Mouse (Mus musculus): ENCODE results near the gene Fam184a. TPM values are rescaled to one million over a fixed set of nuclear protein-coding genes. Genes with fewer than 3 reads are reported as not detected.
"Not testable (repeated sequence)": the region's sequence is repeated elsewhere in the genome, so short reads cannot be mapped to it uniquely, and the experiment has no call there.

Gene Fam184a
- total RNA-seq, 4 experiments from 2014 or later, result 24.4 to 34.4 (median 26.4) TPM

DNA sequence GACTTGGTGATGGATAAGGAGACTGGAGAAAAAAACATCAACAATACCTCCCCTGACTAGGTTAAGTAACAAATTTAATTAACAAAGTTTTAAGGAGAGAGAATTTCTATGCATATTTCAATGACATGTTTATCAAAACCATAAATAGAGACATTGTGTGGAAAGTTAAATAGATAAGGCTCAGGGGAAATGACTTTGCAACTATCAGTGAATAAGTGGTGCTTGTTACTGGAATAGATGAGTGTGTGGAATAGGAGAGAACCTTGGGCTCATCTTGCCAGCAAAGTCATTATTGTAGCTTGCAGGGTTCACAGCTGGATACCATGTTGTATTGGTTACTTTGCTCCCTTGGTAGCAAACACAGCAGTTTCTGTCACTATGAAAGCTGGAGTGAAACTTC, 59.7 kb downstream of the Fam184a start:
- DNase-seq (ENCODE audit: low spot score in 2 of 2), result no peak

DNA sequence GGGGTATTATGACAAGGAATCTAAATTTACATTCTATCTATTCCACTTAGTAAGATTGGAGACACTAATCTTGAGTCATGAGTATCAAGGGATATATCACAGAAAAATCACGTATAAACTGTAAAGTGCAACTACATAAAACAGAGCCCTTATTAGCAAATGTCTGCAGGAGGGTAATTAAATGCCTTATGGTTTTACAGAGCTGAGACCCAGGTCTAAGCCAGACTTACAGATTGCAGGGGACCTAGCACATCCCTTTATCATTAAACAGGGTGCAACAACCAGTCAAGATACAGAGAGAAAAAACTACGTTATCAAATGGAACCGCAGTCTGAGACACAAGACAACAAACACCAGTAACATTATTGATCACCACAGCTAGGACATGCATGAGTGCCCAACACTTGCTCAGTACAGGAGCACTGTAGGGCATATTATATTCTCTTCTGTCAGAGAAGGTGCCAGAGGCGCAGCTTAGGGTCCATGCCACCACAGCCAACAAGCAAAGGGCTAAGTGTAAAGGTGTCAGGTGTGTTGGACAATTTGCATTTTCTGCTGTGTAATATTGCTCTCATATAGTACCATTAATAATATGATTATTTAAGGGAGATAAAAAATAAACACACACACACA, 61.9 kb downstream of the Fam184a start:
- no peak for DNase-seq (ENCODE audit: low spot score in 2 of 2)

DNA sequence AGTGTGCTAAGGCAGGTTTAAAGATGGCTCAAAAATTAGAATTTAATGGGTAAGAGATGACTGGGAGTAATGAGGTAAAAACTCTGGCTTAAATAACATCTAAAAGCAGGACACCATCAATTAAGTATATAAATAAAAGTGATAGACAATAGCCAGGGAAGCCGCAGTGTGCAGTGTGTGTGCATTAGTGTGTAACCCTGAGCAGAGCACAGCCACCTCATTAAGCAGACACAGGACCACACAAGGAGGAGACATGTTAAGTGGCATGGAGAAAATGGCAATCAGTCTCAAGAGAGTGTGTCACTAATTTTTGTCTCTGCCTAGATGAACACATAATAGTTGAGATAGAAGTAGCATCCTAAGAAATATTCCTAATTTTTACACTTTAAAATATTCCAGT, 62.4 kb downstream of the Fam184a start:
- DNase-seq (ENCODE audit: low spot score in 2 of 2), result no peak

GRCm38 (mm10) chr10:53687888-53688287, 63.0 kb downstream of the Fam184a start:
- no peak for DNase-seq (ENCODE audit: low spot score in 2 of 2)

DNA sequence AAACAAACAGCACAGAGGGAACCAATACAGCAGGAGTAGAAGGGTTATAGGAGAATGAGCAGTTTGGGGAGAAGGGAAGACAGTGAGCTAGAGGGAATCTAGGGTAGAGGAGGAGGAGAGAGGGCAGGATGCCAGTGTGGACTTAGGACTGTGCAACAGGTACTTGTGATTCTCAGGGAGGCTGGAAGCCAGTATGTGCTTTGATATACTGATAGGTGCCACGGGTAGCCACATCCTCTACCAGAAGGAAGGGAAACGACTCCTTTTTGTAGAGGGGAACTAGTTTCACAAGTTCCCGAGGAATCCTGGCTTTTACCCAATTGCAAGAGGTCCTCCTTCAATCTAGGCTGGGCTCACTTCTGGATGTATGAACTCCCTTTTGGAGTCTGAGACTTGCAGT, 65.1 kb downstream of the Fam184a start:
- DNase-seq (ENCODE audit: low spot score in 2 of 2), result no peak

DNA sequence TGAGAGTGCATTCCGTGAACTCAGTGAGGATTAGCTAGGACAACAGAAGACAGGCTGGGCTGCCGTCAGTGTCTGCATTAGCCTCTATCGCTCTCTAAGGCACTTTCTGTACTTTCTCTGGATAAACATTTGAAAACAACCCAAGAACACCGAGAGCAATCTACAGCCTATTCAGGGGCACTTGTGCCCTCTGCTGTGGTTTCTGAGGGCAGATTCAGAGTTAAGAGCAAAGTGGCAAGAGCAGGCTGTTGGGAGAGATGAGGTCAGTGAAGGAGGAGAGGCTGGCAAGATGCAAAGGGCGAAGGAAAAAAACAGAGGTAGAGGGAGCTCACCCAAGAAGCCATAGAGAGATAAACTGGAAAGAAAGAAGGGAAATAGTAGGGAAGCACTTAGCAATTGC, 67.7 kb downstream of the Fam184a start:
- DNase-seq (ENCODE audit: low spot score in 2 of 2), result no peak

GRCm38 (mm10) chr10:53679690-53680557, 71.0 kb downstream of the Fam184a start:
- DNase-seq (ENCODE audit: low spot score in 2 of 2), result no peak

DNA sequence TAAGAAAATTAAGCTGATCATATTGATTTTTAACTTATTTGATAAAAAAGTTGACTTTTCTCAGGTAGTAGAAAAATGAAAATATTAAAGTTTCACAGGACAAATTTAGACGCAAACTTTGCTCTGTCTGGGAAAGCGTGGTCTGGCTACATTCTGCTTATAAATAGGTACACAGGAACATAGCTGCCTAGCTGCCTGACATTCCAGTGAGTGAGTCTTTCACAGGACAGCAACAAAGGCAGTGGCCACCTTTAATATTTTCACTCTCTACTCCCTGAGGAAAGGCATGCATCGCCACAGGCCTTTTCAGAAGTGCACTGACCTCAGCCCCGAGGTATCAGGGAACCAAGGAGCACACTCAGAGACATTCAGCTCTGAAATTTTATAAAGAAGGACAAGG, 89.1 kb downstream of the Fam184a start:
- DNase-seq (ENCODE audit: low spot score in 2 of 2), result no peak

GRCm38 (mm10) chr10:53654239-53654638, 96.7 kb downstream of the Fam184a start:
- not testable (repeated sequence) for DNase-seq (ENCODE audit: low spot score in 2 of 2)

DNA sequence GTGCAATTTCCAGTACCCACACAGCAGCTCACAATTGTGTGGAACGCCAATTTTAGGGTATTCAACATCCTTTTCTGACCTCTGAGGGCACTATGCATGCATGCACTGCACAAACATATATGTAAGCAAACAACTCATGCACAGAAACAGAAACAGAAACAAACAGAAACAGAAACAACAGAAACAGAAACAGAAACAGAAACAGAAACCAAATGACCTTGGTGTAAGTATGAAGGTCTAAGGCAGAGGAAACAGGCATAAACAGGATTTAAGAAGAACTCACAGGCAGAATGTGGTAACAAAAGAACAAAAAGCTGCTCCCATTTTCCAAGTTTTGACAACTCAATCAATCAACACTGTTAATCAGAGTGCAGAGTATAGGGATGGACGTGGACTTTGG, 100.2 kb downstream of the Fam184a start:
- DNase-seq (ENCODE audit: low spot score in 2 of 2), result no peak

GRCm38 (mm10) chr10:53641507-53641906, 109.4 kb downstream of the Fam184a start:
- DNase-seq (ENCODE audit: low spot score in 2 of 2), result peak in 1 of 2 experiments; percentile 44

DNA sequence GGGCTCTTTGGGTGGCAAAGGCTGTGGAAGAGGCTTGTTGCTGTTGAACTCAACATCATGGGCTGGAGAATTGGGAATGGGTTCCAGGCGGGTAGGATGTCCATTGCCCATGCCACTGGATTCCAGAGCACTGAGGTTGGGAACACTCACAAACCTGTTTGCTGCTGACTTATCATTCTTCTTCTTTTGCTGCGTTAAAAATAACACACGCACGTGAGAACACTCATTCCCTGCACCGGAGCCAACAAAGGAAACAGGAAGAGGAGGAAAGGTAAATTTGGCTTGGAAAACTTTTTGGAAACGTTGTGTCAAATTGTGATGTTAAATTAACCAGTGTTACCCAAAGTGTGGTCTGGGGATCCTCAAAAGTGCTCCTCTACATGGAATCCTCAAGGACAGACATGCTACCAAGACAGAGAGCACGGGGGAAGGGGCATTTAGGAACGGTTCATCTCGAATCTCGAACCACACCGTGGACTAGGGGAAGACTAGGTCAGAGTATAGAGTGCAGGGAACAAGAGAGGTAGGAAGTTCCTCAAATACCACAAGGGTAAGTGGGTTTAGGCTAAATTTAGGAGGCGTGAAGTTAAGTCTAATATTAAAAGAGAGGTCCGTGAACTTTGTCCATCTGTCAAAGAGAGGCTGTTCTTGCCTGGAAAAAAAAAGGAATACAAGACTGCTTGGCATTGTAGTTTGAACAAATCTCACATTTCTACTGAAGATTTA, 115.5 kb downstream of the Fam184a start:
- no peak for DNase-seq (ENCODE audit: low spot score in 2 of 2)

- no peak for DNase-seq (ENCODE audit: low spot score in 2 of 2)
Observed at GRCm38 (mm10) chr10:53634160-53634559, 116.8 kb downstream of the Fam184a start.

DNA sequence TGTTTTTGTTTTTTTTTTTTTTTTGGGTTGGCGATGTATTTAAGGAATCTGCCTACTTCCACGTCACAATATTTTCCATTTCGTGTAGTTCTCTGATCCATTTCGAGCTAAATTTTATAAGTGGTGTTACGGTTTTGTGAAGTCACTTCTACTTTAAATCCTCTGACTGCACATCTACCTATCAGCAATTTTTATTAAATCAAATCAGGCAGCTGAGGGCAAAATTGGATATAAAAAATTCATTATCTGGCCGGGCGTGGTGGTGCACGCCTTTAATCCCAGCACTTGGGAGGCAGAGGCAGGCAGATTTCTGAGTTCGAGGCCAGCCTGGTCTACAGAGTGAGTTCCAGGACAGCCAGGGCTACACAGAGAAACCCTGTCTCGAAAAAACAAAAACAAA, 120.6 kb downstream of the Fam184a start, which contains the start of gene Mcm9:
TSS of gene Mcm9 (minus strand) at position 101 of the 400 bp plus-strand sequence.
- not testable (repeated sequence) for DNase-seq (ENCODE audit: low spot score in 2 of 2)

GRCm38 (mm10) chr10:53629918-53630250, 121.0 kb downstream of the Fam184a start:
- peak; percentile 94 to 95 for DNase-seq (ENCODE audit: low spot score in 2 of 2)

DNA sequence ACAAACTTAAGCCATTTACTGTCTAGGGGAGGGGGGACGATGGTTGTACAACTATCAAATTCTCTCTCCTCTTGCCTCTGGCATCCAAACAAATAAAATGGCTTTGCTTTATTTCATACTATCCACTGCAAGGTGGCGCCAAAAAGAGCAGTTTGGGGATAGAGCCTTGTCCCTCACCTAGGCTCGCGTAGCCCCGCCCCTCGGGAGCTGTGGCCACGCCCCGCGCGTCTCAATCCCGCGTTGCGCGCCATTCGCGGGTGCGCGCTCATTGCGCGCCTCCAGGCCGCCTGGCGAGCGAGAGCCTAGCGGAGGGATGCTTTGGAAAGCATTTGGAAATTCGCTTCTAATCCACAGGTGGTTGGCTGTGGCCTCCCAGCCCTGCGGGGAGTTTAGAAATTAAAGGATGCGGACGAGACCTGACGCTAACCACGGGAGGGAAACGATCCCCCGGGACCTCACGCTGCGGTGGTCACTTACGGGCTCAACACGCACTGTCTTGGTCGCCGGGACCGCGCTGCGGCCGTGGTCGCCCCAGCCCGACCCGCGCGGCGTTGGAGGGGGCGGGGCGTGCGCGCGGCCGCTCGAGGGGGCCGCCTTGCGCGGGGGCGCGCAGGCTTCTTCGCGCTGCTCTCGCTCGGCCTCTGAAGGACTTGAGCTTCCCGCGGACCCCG, 121.5 kb downstream of the Fam184a start:
- peak; percentile 81 to 85 for DNase-seq (ENCODE audit: low spot score in 2 of 2)

- DNase-seq (ENCODE audit: low spot score in 2 of 2), result no peak
Observed at GRCm38 (mm10) chr10:53615850-53616616, 134.9 kb downstream of the Fam184a start.

GRCm38 (mm10) chr10:53613955-53614354, 137.0 kb downstream of the Fam184a start:
- DNase-seq (ENCODE audit: low spot score in 2 of 2), result no peak

DNA sequence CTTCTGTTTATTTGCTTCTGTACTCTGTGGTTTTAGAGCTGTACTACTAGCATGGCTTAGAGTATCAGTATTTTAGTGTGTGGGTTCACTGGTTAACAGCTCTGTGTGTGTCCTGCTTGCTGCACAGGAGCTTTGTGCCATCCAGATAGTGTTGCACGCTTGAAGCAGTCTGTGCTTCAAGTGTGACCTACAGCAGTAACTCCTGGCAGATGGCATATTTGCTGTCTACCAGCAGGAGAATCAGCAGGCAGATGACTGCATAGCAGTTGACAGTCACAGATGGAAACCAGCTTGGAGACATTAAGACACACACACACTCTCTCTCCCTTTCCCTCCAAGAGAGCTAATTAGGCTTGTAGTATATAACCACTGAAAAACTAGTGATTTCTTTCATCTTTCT, 138.8 kb downstream of the Fam184a start:
- peak; percentile 69 to 73 for DNase-seq (ENCODE audit: low spot score in 2 of 2)

DNA sequence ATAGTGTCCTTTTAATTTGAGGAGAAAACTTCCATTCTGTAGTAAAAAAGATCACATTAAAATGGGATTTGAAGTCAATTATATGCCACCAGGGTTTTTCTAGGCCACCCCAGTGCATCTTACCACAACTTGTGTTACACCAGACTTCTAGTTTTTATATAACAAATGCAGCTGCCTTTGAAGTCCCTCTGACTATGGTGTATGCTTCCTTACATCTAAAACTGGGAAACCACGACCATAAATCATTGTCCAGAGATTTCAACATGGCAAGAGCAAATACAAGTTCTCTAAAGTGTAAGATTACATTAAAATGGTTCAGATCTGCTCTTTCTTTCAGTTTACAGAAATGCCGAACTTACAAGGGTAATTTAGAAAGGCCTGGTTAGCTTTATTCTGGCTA, 142.6 kb downstream of the Fam184a start:
- no peak for DNase-seq (ENCODE audit: low spot score in 2 of 2)

GRCm38 (mm10) chr10:53605328-53605727, 145.6 kb downstream of the Fam184a start:
- DNase-seq (ENCODE audit: low spot score in 2 of 2), result no peak
